Mouse (Mus musculus) spleen, postnatal 10 days (tissue): Measurements from ENCODE around the gene Borcs5.
A peak's percentile ranks its signal among the peaks of the same experiment; 100 is the strongest.

Experiments used
- DNase-seq, 2 experiments: peaks; one replicate each; pipeline ENCODE4 v3.0.0; 2021 to 2022; ENCODE audit warnings: low spot score in 2 of 2

Borcs5 gene

DNA sequence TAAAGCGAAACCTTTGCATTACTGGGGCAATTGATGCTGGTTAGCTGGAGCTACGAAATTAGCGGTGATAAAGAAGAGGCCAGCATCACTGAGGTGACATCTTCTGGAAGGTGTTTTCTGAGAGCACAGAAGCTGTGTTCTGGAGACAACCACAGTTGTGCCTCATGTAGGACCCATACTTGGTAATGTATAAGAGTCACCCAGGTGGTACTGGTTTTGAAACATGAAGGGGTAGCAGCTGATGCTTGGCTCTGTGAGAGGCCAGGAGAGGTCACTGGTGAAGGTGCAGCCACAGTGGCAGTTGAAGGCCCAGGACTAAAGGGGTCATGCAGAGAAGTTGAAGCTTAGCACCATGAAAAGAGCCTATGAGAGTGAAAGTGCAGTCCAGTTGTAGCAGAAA, at the start of gene Borcs5:
Gene Borcs5, plus strand, starts transcription at position 301 of the 400 bp plus-strand sequence.
- DNase-seq, result no peak

DNA sequence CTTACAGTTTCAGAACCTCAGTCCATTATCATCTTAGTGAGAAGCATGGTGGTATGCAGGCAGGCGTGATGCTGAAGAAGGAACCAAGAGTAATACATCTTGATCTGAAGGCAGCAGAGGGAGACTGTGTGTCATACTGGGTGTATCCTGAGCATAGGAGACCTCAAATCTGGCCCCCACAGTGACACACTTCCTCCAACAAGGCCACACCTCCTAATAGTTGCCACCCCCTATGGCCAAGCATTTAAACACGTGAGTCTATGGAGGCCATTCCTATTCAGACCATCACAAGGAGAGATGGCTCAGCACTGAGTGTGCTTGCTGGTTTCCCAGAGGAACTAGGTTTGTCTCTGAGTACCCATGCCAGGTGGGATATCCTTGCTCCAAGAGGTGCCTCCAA, 47.7 kb upstream of the Borcs5 start:
- DNase-seq, result no peak

- DNase-seq, result peak in 1 of 2 experiments; percentile 21
These were observed 44.5 kb upstream of the Borcs5 start for GRCm38 (mm10) chr6:134594569-134595442.

DNA sequence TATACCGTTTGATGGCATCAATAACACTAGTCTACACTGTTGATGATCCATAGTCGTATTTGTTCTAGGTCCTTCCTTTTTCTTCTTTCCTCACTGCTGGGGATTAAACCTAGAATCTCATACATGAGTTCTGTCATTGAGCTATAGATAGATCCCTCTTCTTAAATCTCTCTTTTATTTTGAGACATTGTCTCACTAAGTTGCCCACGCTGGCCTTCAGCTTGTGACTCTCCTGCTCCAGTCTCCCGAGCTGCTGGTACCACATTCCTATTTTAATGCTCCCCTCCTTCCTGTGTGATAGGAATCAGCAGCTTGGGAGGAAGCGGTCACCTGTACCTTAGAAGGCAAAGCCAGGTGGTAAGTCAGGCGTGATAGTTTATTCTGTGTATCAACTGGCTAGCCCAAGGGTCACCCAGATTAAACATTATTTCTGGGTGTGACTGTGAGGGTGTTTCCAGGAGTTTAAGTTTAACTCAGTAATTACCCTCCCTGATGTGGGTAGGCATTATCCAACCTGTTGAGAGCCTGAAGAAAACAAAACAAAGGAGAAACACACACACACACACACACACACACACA, 41.6 kb upstream of the Borcs5 start:
- DNase-seq, result no peak

DNA sequence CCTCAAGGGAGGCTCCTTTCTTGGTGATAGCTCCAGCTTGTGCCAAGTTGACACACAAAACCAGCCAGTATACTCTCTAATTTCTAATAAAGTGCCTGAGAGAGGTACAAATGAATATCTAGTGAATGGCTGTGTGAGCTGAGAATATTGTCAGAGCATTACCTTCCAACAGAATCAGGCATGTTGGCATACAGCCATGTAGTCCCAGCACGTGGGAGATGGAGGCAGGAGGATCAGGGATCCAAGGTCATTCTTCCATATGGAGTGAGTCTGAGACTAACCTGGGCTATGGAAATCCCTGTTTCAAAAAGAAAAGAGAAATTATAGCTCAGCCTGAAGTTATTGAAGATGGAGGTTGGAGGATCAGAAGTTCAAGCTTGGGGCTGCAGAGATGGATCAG, 40.1 kb upstream of the Borcs5 start:
- DNase-seq, result no peak

DNA sequence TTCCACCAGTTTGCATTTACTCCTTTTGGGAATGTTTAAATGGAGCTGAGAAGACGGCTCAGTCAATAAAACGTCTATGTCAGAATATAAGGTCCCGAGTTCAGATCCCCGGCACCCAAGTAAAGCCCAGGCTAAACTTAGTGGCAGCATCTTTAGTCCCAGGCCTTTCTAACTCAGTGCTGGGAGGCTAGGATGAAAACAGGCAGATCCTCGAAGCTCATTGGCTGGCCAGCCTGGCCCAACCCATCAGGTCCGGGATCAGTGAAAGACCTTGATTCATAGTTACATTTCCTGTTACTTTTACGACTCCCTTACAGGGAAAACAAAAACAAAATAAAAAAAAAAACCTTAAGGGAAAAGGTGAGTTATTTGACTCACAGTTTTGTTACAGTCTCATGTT, 38.2 kb upstream of the Borcs5 start:
- DNase-seq, result no peak

GRCm38 (mm10) chr6:134601766-134602165, 37.5 kb upstream of the Borcs5 start:
- no peak for DNase-seq

- DNase-seq, result no peak
These were observed 36.8 kb upstream of the Borcs5 start for GRCm38 (mm10) chr6:134602371-134603003.

- DNase-seq, result no peak
These were observed 34.1 kb upstream of the Borcs5 start for GRCm38 (mm10) chr6:134605196-134605595.

- no peak for DNase-seq
These were observed 32.8 kb upstream of the Borcs5 start for GRCm38 (mm10) chr6:134606540-134606939.

DNA sequence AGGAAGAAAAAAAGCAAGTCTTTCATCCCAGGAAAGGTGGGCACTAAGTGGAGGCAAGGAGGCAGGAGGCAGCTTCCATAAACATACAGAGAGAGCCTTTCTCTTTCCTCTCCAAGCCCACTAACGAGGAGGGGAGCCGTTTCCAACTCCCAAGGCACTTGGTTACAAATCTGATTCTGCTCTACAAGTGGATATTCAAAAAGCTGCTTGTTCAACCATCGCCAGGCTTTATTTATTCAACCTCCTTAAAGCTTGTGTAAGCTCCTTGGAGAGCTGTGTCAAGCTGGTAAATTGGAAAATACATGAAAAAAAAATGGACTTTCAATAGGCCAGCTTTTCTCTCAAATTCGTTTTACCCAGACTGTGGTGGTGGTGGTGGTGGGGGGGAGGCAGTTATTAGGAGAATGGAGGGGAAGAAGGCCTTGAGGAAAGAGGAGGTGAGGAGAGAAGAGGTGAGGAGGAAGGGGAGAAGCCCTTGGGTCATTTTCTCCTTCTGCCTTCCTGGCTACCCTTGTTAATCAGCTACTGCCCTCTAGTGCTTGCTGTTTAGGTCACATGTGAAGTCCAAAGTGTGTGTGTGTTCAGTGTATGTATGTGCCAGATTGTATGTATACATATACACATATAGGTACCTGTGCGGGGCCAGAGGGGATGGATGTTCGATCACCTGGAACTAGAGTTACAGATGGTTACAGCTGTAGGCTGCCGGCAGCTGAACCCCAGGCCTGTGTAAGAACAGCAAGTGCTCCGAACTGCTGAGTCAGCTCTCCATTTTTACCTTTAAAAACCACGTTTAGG, 32.2 kb upstream of the Borcs5 start:
- no peak for DNase-seq

DNA sequence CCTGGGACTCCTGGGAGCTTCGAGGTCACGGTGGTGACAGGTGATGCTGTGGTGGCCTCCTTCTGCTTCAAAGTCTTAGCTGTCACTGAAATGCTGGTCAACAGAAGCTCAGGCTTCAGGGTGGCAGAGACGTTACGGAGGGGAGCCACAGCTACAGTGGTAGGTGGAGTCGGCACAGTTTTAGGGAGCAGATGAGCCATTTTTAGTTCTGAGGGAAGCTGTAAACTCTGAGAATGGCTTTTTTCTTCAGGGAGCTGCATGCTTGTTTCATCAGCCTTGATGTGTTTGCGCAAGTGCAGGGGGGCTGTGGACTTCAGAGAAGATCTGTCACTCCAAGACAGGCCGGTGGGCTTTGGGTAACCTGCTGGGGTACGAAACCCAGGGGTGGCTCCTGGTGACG, 28.9 kb upstream of the Borcs5 start:
- no peak for DNase-seq

GRCm38 (mm10) chr6:134611896-134612295, 27.4 kb upstream of the Borcs5 start:
- DNase-seq, result no peak

DNA sequence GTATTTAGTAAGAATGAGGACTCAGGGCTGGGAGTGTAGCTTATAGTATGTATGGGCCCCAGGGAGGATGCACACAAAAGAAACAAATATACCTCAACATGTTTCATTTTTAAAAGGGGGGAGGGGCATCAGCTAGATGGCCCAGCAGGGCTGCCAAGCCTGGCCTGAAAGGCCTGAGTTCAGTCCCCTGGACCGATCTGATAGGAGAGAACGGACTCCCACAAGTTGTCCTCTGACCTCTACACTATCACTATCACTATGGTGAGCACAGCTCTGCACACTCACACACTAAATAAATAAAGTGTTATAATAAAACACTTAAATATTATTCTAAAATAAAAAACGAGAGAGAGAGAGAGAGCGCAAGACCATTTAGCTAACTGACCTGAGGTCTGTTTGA, 25.0 kb upstream of the Borcs5 start:
- no peak for DNase-seq

GRCm38 (mm10) chr6:134614723-134615648, 24.3 kb upstream of the Borcs5 start:
- DNase-seq, result peak; percentile 74 to 88

GRCm38 (mm10) chr6:134617589-134617988, 21.7 kb upstream of the Borcs5 start:
- DNase-seq, result no peak

GRCm38 (mm10) chr6:134620129-134620528, 19.2 kb upstream of the Borcs5 start:
- DNase-seq, result no peak

DNA sequence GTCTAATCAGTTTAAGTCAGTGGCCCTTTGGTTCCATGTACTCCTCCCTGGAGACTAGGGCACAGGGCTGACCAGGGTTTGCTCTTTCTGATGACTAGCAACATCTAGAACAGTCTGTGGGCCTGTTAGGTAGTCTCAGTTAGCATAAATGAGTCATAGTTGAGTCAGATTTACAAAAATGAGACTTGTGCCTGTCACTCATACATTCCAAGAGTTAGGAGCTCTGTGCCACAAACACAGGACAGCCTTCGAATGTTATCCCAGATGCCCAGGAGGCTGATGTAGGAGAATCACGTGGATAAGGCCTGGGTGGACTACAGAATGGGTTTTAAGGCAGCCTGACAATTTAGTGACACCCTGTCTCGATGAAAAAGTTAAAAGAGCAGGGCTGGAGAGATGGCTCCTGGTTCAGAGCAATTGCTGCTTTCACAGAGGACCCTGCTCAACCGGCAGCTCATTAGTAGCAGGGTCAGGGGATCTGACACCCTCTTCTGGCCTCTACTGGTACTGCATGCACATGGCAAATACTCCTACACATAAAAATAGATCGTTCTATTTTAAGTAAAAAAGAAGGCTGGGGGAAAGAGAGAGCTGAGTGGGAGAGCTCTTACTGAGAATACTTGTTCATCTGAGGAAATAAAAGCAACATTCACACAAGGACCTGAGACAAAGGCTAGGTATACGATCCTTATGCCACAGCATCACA, 18.3 kb upstream of the Borcs5 start:
- DNase-seq, result peak; percentile 19 to 61

DNA sequence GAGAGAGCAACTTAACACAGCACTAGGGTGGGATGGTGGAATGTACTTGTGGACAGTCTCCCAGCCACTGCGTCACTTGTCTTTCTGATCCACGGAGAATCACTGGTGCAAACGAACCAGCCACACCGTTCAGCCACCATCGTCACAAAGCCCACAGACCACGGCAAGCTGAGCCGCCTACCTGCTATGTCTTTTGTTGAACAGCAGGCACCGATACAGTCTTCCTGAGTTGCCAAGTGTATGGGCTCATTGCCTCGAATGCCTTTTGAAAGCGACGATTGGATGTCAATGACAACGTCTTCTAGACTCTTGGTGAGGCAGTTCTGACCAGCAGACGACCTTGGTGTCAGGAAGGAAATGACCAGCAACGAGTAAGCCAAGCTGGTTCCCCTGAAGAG, 17.8 kb upstream of the Borcs5 start:
- DNase-seq, result no peak

GRCm38 (mm10) chr6:134625431-134625830, 13.9 kb upstream of the Borcs5 start:
- DNase-seq, result no peak
